Mouse (Mus musculus): ENCODE results near the gene Mgst2. TPM values are rescaled to one million over a fixed set of nuclear protein-coding genes. Genes with fewer than 3 reads are reported as not detected.

The Mgst2 gene
- total RNA-seq, 2 experiments from 2014 or later = not detected

DNA sequence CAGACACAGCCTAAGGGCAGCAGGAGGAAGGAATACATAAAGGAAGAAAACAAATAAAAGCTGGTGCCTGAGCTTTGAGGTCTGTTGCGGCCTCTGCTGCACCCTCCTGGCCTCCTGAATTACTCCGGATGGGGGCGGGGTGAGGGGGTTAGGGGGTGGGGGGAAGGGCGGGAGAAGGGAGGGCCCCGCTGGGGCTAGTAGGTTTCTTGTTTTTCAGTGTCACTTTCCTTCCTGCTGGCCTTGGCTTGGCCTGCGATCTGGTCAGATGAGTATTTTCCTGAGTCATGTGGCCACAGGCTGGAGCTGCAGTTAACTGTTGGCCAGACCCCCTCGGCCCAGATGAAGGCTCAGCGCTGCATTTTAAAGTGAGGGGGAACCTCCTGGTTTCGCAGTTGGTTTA lies 7.5 kb upstream of the Mgst2 start:
- DNase-seq (ENCODE audit: low spot score in 2 of 2) = no peak

DNA sequence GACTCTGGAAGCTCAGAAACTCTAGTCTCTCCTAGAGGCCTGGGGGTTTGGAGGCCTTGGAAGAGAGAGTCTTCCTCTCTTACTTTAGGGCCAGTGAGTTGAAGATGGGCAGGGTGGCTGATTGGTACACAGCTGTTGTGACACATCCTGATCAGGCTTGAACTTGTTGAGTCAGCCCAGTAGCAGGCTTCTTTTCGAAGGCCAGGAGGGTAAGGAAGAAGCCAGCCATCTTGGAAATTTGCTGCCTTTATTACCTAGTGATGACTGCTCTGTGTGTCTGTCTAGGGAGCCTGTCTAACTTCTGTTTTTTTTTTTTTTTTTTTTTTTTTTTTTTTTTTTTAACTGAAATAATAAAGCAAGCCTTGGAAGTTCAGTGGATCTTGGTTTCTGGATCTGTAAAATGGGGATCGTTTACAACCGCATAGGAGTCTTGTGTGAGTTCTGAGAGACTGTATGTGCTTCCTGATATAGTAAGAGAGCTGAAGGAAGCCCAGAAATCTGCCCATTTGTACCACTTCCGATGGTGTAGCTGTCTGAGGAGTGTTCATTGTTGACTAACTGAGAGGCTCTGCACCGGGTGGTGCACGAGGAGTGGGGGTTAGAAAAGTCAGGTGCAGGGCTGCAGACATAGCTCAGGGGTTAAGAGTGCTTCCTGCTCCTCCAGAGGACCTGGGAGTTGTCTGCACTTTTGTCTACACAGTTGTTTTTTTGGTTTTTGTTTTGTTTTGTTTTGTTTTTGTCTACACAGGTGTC lies 5.7 kb upstream of the Mgst2 start:
- DNase-seq (ENCODE audit: low spot score in 2 of 2) = no peak

DNA sequence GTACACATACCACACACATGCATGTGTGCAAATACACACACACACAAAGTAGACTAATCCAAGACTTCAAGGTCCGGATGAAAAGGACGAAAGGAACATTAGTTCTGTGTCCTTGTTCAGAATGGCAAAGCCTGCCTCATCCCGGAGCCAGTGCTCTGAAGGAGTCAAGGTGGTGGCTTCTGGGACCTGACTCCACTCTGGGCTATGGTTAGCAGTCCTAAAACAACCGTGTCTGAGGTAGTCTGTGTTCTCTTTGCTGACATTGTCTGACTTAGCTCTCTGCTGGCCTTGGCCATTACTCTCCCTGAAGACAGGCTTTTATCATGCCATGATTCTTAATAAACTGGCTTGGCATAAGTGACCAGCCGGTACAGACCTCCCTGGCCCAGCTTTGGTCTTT lies 745 bp upstream of the Mgst2 start:
- no peak for DNase-seq (ENCODE audit: low spot score in 2 of 2)

- DNase-seq (ENCODE audit: low spot score in 2 of 2) = no peak
Measured at GRCm38 (mm10) chr3:51660821-51661276, 689 bp downstream of the Mgst2 start.

- no peak for DNase-seq (ENCODE audit: low spot score in 2 of 2)
Measured at GRCm38 (mm10) chr3:51661376-51661775, 1.2 kb downstream of the Mgst2 start.

- no peak for DNase-seq (ENCODE audit: low spot score in 2 of 2)
Measured at GRCm38 (mm10) chr3:51661880-51662550, 1.9 kb downstream of the Mgst2 start.

DNA sequence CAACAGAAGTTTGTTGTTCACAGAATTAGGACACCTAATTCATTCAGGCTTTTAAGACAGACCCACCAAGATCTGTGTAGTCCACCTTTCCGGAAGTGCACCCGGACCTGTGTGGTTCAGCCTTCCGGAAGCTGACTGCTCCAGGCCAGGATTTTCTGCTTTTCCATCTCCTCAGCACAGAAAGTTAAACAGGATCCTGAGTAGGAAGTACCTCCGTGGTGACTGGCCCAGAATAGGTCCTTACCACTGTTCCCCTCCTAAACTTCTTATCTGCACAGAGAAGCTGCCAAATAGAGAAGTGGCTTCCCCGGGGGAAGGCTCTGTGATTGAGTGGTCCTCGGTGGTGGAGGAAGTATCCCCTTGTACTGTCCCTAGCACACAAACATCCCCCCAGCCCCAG lies 2.4 kb downstream of the Mgst2 start:
- no peak for DNase-seq (ENCODE audit: low spot score in 2 of 2)

DNA sequence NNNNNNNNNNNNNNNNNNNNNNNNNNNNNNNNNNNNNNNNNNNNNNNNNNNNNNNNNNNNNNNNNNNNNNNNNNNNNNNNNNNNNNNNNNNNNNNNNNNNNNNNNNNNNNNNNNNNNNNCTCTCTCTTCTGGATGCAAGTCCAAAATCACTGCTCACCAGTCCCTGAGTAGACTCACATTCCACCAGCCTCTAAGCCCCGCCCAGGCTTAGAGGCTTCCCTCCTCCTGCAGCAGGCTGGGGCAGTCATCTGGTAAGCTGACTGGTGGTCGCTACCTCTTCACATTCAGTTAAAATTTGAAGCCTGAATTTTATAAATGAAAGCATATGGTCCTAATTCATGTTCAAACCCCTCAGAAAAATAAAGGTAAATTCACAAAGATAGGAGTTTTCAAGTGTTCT lies 8.4 kb downstream of the Mgst2 start:
- DNase-seq (ENCODE audit: low spot score in 2 of 2) = no peak

DNA sequence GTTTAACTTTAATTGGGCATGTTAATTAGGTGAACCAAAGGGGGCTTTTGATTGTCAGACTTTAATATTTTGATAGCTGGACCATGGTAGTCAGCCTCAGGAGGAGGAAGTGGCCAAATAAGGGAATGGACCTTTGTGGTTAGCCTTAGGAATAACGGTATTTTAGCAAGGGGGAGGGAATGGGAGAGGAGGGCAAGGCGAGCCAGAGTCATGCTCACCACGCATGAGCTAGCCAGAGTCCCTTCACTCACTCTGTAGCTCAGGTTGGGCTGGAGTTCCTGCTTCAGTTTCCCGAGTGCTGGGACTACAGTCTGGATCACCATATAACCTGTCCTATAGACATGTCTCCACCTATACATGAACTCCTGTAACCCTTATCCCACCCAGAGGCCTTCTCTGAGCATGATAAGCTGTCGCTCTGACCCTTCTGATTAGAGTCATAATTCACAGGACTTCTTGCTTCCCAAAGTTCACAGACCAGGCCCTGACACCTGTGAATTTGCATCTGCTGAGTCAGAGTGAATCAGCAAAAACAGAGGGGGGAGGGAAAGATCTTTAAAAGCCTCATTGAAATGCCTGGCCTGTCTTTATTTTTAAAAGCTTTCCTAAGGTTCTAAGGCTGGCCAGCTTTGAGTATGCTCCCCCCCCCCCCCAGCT lies 10.4 kb downstream of the Mgst2 start:
- no peak for DNase-seq (ENCODE audit: low spot score in 2 of 2)

DNA sequence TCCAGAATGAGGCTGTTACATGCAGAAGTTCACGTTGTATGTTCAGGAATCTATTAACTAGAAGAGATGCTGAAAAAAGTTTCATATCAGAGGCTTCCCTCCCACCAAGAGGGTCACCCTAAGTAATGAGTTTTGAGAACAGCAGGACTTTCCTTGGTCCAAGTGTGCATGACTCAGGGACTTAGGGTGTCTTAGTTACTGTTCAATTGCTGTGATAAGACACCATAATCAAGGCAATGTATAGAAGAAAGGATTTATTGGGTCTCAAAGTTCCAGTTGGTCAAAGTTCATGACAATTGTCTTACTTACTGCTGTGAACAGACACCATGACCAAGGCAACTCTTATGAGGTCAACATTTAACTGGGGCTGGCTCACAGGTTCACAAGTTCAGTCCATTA lies 10.9 kb downstream of the Mgst2 start:
- DNase-seq (ENCODE audit: low spot score in 2 of 2) = no peak

- no peak for DNase-seq (ENCODE audit: low spot score in 2 of 2)
Measured at GRCm38 (mm10) chr3:51672631-51673030, 12.5 kb downstream of the Mgst2 start.

DNA sequence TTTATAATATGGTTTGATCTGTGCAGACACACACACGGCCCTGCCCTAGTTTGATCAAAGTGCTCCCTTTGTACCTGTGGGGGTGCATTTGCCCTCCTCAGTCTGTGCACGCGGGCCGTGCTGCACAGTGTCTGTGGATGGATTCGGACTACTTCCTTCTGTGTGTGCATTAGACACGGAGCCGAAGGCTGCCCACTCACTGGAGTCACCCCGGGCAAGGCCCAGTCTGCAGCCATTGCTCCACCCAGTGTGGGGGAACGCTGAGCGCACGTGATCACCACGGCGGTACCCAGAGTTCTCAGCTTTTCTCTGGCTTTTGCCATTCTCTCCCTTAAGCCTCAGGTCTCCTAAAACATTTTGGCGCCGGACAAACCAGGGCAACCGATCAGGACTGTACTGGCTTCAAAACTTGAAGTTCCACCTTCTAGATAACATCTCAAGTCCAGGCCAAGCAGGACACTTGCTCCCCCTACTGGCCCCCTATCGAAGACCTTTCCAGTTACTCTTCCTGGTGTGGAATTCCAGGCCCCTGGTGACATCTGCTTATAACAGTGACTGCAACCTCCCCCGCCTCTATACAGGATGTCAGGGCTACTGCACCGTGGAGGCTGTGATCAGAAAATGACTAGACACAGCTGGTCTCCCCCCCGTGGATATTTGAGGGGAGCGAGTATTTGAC lies 13.4 kb downstream of the Mgst2 start:
- DNase-seq (ENCODE audit: low spot score in 2 of 2) = peak in 1 of 2 experiments; percentile 24

DNA sequence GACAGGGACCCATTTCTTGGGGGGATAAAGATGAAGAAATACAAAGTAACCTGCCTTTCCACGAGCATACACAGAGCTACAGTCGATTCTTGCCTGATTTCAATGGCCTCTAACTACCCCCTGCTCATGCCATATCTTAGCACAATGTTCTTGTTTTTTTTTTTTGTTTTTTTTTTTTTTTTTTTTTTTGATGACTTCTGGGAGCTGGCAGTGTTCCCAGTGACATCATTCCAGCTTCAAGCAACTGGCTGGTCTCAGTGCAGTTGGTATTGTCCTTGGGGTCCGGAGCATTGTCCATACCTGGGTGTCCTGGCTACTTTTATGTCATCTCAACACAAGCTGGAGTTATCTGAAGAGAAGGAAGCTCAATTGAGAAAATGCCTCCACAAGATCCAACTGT lies 14.8 kb downstream of the Mgst2 start:
- no peak for DNase-seq (ENCODE audit: low spot score in 2 of 2)

GRCm38 (mm10) chr3:51685539-51685938 lies 25.4 kb downstream of the Mgst2 start:
- no peak for DNase-seq (ENCODE audit: low spot score in 2 of 2)

DNA sequence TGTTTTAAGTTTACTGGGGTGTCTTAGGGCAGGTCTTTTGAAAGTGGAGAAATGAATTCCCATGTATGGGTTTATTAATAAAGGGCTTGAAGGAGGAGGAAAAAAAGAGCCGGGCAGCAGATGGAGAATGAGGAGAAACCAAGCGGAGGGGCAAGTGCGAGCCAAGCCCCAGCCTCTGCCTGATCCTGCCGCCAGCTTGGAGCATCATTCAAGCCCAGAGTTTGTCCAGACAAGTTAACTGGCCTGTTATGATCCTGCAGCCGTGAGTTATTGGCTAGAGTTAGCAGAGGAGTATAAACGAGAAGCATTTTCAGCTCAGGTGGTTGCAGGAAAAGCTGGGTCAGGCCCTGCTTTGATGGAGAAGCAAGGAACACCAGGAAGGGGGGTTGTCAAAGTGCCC lies 26.2 kb downstream of the Mgst2 start:
- no peak for DNase-seq (ENCODE audit: low spot score in 2 of 2)

DNA sequence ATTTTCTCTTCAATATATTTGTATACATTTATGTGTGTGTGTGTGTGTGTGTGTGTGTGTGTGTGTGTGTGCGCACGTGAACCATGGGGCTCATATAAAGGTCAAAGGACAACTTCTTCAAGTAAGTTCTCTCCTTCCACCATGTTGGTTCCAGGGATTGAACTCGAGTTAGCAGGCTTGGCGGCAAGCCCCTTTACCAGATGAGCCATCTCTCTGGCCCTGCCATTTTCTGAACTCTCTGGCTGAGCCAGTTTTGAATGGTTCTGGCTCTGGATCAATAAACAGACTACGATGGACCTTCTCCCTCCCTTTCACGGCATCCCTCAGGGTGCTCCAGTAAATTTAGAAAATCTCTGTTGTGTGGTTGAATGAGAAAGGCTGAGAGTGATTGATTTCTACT lies 26.6 kb downstream of the Mgst2 start:
- DNase-seq (ENCODE audit: low spot score in 2 of 2) = no peak

DNA sequence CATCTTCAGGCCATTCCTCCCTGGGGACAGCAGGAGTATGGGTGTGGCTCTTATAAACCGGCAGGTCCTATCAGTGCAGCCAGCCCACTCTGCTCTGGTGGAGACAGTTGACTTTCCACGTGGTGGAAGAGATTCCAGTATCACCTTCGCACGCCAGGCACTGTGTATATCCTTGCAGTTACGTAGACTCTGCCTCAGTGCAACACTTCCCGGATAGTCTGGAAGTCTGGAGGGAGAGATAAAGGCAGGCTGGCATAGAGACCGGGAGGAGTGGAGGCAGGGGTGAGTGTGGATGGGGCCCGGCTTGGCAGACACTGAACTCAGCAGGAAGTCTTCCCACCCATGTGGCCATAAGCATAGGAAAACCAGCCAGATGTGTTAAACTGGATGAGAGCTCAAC lies 28.6 kb downstream of the Mgst2 start:
- DNase-seq (ENCODE audit: low spot score in 2 of 2) = no peak

GRCm38 (mm10) chr3:51693196-51693595 lies 33.0 kb downstream of the Mgst2 start:
- DNase-seq (ENCODE audit: low spot score in 2 of 2) = no peak

- no peak for DNase-seq (ENCODE audit: low spot score in 2 of 2)
Measured at GRCm38 (mm10) chr3:51694576-51694975, 34.4 kb downstream of the Mgst2 start.

DNA sequence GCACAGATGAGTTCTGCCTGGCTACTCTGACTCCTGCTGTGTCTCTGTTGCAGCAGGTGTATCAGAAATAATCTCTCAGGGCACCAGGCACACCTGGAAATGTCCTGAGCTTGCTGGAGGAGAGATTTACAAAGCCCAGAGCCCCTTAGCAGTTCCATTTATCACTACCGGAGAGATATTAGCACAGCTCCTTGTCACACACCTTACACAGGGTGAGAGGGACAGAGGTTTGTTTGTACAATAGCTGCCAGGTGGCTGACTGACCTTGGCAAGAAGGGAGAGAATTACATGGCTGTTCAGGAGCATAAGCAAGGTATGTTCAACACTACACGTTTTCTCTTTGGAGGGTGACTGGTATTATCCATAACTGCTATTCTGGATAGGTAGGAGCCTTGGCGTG lies 35.6 kb downstream of the Mgst2 start:
- no peak for DNase-seq (ENCODE audit: low spot score in 2 of 2)

DNA sequence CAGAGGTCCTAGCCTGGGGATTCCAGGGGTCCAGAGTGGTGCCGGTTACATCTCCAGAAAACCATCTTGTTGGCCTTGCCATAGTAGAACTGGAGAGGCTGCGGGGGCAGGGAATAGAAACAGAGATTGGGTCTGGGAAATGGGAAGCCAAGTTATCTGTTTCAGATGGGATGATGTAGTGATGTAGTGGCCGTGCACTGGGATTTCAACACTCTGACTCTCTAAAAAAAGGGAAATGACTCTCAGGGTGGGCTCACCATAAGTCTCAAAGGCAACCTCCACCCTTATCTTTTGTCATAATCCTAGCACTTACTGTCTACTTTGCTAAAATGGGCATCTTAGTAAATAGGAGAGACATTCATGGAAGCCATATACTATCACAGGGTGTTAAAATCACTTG lies 37.8 kb downstream of the Mgst2 start:
- DNase-seq (ENCODE audit: low spot score in 2 of 2) = no peak

GRCm38 (mm10) chr3:51700123-51700522 lies 40.0 kb downstream of the Mgst2 start:
- DNase-seq (ENCODE audit: low spot score in 2 of 2) = no peak

Measured in layer of hippocampus, postnatal 14 days (tissue).